Mouse (Mus musculus) layer of hippocampus, adult 18-20 months (tissue): ENCODE data around the gene Cipc. TPM values are rescaled to one million over a fixed set of nuclear protein-coding genes. Genes with fewer than 3 reads are reported as not detected.

Experiments used
- DNase-seq, 2 experiments: peaks; one replicate each; pipeline ENCODE4 v3.0.0; 2022; ENCODE audit warnings: low spot score in 2 of 2
- total RNA-seq, 2 experiments: library from RNA; stranded (reverse); gene quantifications; 2 replicates each; pipeline ENCODE4 v1.2.3; 2021

Cipc gene
- total RNA-seq, 2 experiments from 2014 or later: 72.9 to 75.1 TPM

- peak in 1 of 2 experiments; percentile 45 for DNase-seq
Observed at GRCm38 (mm10) chr12:86931919-86932574, 14.8 kb upstream of the Cipc start.

- DNase-seq: no peak
Observed at GRCm38 (mm10) chr12:86932575-86932952, 14.3 kb upstream of the Cipc start.

GRCm38 (mm10) chr12:86934748-86935147, 12.1 kb upstream of the Cipc start:
- DNase-seq: no peak

GRCm38 (mm10) chr12:86935692-86936282, 11.1 kb upstream of the Cipc start:
- no peak for DNase-seq

GRCm38 (mm10) chr12:86936587-86937343, 10.1 kb upstream of the Cipc start:
- no peak for DNase-seq

GRCm38 (mm10) chr12:86938571-86938970, 8.3 kb upstream of the Cipc start:
- DNase-seq: no peak

GRCm38 (mm10) chr12:86941173-86941572, 5.7 kb upstream of the Cipc start:
- no peak for DNase-seq

GRCm38 (mm10) chr12:86941734-86942486, 4.9 kb upstream of the Cipc start:
- DNase-seq: peak; percentile 54 to 79

- DNase-seq: no peak
Observed at GRCm38 (mm10) chr12:86943421-86943820, 3.4 kb upstream of the Cipc start.

GRCm38 (mm10) chr12:86945126-86945525, 1.7 kb upstream of the Cipc start:
- peak in 1 of 2 experiments; percentile 89 for DNase-seq

GRCm38 (mm10) chr12:86946301-86946781, 502 bp upstream of the Cipc start:
- DNase-seq: peak in 1 of 2 experiments; percentile 47

- DNase-seq: peak in 1 of 2 experiments; percentile 75
Observed at GRCm38 (mm10) chr12:86947681-86948401, 998 bp downstream of the Cipc start.

GRCm38 (mm10) chr12:86948627-86949026, 1.8 kb downstream of the Cipc start:
- no peak for DNase-seq

- no peak for DNase-seq
Observed at GRCm38 (mm10) chr12:86949501-86949900, 2.7 kb downstream of the Cipc start.

- DNase-seq: no peak
Observed at GRCm38 (mm10) chr12:86950161-86950960, 3.5 kb downstream of the Cipc start.

GRCm38 (mm10) chr12:86950961-86951360, 4.1 kb downstream of the Cipc start:
- DNase-seq: no peak

- DNase-seq: no peak
Observed at GRCm38 (mm10) chr12:86952331-86952850, 5.5 kb downstream of the Cipc start.

GRCm38 (mm10) chr12:86955894-86956293, 9.1 kb downstream of the Cipc start:
- DNase-seq: no peak

- DNase-seq: no peak
Observed at GRCm38 (mm10) chr12:86958558-86958957, 11.7 kb downstream of the Cipc start.

GRCm38 (mm10) chr12:86959661-86960060, 12.8 kb downstream of the Cipc start:
- DNase-seq: no peak
